Mouse (Mus musculus): ENCODE results near the gene Gimap4. TPM values are rescaled to one million over a fixed set of nuclear protein-coding genes. Genes with fewer than 3 reads are reported as not detected.

The Gimap4 gene
- total RNA-seq (2021) = 10 to 100 TPM; 40.8 to 48.9 TPM
- long read RNA-seq, experiment 1, transcript Gimap4-202 (3 exons, 1,804 nt) = major isoform, 7 of 9 reads
- long read RNA-seq, experiment 1, partial matches to known transcripts = 0 of 9 reads
- long read RNA-seq, experiment 1, other reads (novel, unspliced or antisense) = 2 of 9 reads
- long read RNA-seq, experiment 2, transcript Gimap4-202 (3 exons, 1,804 nt) = major isoform, 16 of 19 reads
- long read RNA-seq, experiment 2, partial matches to known transcripts = 1 of 19 reads
- long read RNA-seq, experiment 2, other reads (novel, unspliced or antisense) = 1 of 19 reads

GRCm38 (mm10) chr6:48684319-48684718, at the start of gene Gimap4:
Gene Gimap4, plus strand, starts transcription at chr6:48684549.
- DNase-seq (ENCODE audit: low spot score in 2 of 2) = no peak

- no peak for DNase-seq (ENCODE audit: low spot score in 2 of 2)
Measured at GRCm38 (mm10) chr6:48635105-48635504, 49.2 kb upstream of the Gimap4 start.

GRCm38 (mm10) chr6:48636515-48636914, 47.8 kb upstream of the Gimap4 start:
- no peak for DNase-seq (ENCODE audit: low spot score in 2 of 2)

- DNase-seq (ENCODE audit: low spot score in 2 of 2) = no peak
Measured at GRCm38 (mm10) chr6:48637811-48638500, 46.4 kb upstream of the Gimap4 start.

DNA sequence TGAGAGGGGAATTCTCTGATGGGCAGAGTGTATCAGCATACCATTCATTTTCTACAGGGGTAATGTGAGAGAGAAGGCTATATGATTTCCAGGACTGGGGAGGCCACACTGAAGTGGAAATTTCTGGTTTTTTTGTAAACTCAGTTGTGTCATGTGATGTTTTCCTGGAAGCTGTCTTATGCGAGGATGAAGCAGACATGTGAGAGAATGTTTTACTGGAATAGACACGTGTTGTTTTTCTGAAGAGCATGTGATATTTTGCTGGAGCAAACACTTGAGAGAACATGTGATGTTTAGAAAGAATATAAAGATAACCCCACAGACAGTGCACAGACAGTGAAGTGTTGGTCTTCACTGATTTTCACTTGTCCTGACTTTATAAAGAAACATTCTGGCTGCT, 45.8 kb upstream of the Gimap4 start:
- DNase-seq (ENCODE audit: low spot score in 2 of 2) = no peak

GRCm38 (mm10) chr6:48641391-48641790, 43.0 kb upstream of the Gimap4 start:
- no peak for DNase-seq (ENCODE audit: low spot score in 2 of 2)

GRCm38 (mm10) chr6:48642764-48643292, 41.5 kb upstream of the Gimap4 start:
- no peak for DNase-seq (ENCODE audit: low spot score in 2 of 2)

GRCm38 (mm10) chr6:48645660-48646308, 38.6 kb upstream of the Gimap4 start:
- DNase-seq (ENCODE audit: low spot score in 2 of 2) = peak in 1 of 2 experiments; percentile 43

- DNase-seq (ENCODE audit: low spot score in 2 of 2) = no peak
Measured at GRCm38 (mm10) chr6:48646309-48646690, 38.0 kb upstream of the Gimap4 start.

DNA sequence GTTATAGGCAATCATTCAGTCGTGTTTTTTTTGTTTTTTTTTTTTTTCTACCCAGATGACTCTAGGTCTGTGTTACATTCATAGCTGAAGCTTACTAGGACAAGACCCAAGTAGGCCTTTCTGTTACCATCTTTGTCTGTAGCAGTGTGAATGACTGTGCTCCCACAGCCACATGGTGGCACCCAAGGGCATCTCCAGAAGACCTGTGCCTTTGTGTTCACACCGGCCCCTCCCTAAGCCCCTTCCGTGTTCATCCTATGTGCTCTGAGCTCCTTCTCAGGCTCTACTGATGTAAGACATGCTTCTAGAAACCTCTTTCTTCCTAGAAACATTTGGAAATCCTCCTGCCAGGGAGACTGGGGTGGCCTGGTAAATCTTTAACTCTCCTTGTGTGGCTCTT, 37.4 kb upstream of the Gimap4 start, which contains the start of gene Gimap8:
Gene Gimap8 (plus strand): TSS at position 240 of the 400 bp plus-strand sequence.
- no peak for DNase-seq (ENCODE audit: low spot score in 2 of 2)

DNA sequence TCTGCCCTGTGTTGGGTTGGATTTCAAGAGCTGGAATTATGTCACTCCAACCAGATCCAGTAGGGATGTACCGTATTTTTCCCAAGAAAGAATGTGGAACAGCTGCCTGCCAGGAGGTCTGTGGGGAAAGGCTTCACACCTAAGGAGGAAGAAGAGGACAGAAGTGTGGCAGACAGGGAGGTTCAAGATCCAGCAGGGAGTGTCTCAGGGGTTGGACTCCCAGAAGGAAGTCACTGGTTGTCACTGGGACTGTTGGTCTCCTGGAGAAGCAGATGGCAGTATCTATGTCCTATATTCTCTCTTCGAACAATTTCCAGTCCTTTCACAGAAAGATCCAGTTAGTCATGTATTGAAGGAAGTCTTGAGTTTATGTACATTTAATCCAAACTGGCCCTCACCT, 36.7 kb upstream of the Gimap4 start:
- no peak for DNase-seq (ENCODE audit: low spot score in 2 of 2)

DNA sequence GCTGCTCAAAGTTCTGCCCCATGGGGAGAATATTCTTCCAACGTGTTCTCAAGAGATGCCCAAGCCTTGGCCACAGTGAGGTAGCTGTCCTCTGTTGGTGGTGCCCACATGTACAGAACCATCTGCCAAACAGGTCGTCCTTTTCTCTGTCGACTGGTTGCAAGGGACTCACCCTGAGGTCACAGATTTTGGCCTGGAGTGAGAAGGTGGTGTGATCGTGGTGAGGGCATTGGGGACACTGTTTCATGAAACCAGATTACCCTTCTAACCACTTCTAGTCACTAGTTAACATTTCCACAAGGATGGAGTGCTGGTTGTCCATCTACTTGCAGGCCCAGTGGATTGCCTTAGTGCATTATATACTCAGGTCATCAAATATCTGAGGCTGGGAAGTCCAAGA, 35.6 kb upstream of the Gimap4 start:
- DNase-seq (ENCODE audit: low spot score in 2 of 2) = no peak

- DNase-seq (ENCODE audit: low spot score in 2 of 2) = no peak
Measured at GRCm38 (mm10) chr6:48650041-48650440, 34.3 kb upstream of the Gimap4 start.

- no peak for DNase-seq (ENCODE audit: low spot score in 2 of 2)
Measured at GRCm38 (mm10) chr6:48658721-48659120, 25.6 kb upstream of the Gimap4 start.

- no peak for DNase-seq (ENCODE audit: low spot score in 2 of 2)
Measured at GRCm38 (mm10) chr6:48664750-48665149, 19.6 kb upstream of the Gimap4 start.

DNA sequence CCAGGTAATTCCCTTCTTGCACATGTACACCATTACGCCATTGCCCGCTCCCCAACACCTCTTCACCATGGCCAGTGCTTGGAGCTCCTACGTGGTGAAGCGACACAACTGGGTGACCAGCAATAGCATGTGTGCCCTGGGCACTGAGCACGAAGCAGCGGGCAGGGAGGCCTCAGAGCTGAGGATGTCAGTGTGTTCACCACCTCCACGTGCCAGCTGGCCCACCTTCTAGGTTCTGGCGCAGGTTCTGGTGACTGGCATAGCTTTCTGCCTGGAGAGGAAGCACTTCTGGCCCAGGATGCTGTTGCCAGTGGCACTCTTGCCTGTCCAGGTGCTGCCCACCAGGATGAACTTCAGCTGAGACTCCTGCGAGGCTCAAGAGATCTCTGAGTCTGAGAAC, 18.9 kb upstream of the Gimap4 start:
- DNase-seq (ENCODE audit: low spot score in 2 of 2) = no peak

DNA sequence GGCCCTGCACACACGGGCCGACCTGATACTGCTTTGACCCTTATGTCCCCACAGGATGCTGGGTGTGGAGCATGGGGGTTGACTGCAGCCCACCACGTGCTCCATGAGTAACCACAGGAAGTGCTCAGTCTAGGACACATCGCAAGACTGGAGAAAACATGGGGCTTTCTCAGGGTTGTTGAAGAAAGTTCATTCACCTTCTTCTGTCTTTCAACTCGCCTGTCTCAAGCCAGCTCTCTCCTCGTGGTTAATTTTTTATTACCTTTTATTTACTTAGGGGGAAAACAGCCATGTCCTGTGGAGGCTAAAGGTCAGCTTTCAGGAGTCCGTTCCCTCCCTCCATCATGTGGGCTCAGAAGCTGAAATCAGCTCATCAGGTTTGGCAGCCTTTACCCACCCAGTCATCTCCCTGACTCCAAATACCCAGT, 18.2 kb upstream of the Gimap4 start:
- no peak for DNase-seq (ENCODE audit: low spot score in 2 of 2)

- no peak for DNase-seq (ENCODE audit: low spot score in 2 of 2)
Measured at GRCm38 (mm10) chr6:48668022-48668421, 16.3 kb upstream of the Gimap4 start.

- no peak for DNase-seq (ENCODE audit: low spot score in 2 of 2)
Measured at GRCm38 (mm10) chr6:48669446-48669969, 14.8 kb upstream of the Gimap4 start.

DNA sequence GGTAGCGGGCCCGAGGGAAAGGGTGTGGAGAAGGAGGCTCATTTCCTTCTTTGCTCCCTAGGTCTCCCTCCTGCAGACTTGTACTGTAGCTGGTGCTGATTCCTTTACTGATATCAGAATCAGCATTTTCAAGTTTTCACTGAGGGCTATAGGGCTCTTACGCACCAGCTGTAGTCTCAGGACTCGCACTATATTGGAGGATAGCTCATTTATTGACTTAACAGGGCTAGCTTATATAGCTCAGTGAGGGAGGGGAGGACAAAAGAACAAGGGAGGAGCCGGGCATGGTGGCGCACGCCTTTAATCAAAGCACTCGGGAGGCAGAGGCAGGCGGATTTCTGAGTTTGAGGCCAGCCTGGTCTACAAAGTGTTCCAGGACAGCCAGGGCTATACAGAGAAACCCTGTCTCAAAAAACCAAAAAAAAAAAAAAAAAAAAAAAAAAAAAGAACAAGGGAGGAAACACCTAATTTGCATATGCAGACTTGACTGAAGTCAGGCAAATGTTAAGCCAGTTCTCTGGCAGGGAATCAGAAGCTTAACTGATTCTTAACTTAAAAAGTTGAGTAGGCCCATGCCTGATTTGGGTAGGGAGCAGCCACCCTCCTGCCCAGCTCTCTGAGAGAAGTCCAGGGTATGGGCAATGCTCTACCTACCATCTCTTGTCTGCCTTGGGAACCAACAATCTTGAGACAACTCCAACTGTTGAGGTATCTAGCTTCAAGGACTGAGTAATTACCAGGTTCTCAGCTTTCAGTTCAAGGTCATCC, 9.9 kb upstream of the Gimap4 start:
- DNase-seq (ENCODE audit: low spot score in 2 of 2) = no peak

GRCm38 (mm10) chr6:48675400-48675930, 8.9 kb upstream of the Gimap4 start:
- no peak for DNase-seq (ENCODE audit: low spot score in 2 of 2)
